Mouse (Mus musculus) spleen, adult 2 months (tissue): ENCODE data around the gene Tmprss2. TPM values are rescaled to one million over a fixed set of nuclear protein-coding genes. Genes with fewer than 3 reads are reported as not detected.

Source experiments
- DNase-seq, 2 experiments: peaks; one replicate each; pipeline versions ENCODE4 v3.0.0 to v3.0.0-alpha.2; 2012 to 2021; ENCODE audit warnings: low spot score in 2 of 2, low read depth in 1 of 2
- H3K27ac ChIP-seq: fragments of 200-500 bp; 2 replicates; pipeline ENCODE4 v1.5.1; 2012; ENCODE audit warnings: low read length, inconsistent platforms; ENCODE audit not compliant: insufficient read depth
- H3K27me3 ChIP-seq: fragments of 200-500 bp; 2 replicates; pipeline ENCODE4 v1.6.1; 2012; ENCODE audit warnings: mild to moderate bottlenecking, moderate library complexity, low read length, inconsistent platforms; ENCODE audit not compliant: control insufficient read depth, insufficient read depth
- H3K36me3 ChIP-seq: fragments of 200-500 bp; 2 replicates; pipeline ENCODE4 v1.6.1; 2012; ENCODE audit warnings: mild to moderate bottlenecking, low read length, inconsistent platforms; ENCODE audit not compliant: control insufficient read depth, insufficient read depth
- H3K4me1 ChIP-seq: fragments of 200-500 bp; 2 replicates; pipeline ENCODE4 v1.6.1; 2011; ENCODE audit warnings: inconsistent platforms; ENCODE audit not compliant: control insufficient read depth, insufficient read depth, insufficient read length
- H3K4me3 ChIP-seq: fragments of 200-500 bp; 2 replicates; pipeline ENCODE4 v1.5.1; 2011; ENCODE audit warnings: mild to moderate bottlenecking, inconsistent platforms; ENCODE audit not compliant: insufficient read depth, insufficient read length; ENCODE audit errors: extremely low read depth
- CTCF ChIP-seq: fragments of 200-500 bp; IDR thresholded peaks from 2 replicates; pipeline ENCODE4 v1.5.1; 2011; ENCODE audit warnings: mild to moderate bottlenecking, inconsistent platforms; ENCODE audit not compliant: insufficient read depth, insufficient read length, insufficient replicate concordance; ENCODE audit errors: extremely low read depth
- POLR2A ChIP-seq: fragments of 200-500 bp; IDR thresholded peaks from 2 replicates; pipeline ENCODE4 v1.6.1; 2011; ENCODE audit warnings: low read depth, low read length, inconsistent platforms
- WGBS: fragments of 180-500 bp; shearing (Covaris S2); methylation state at CpG from one replicate; pipeline ENCODE4 v1.1.7; 2018; 5-methylcytosine and 5-hydroxymethylcytosine counted together
- polyA plus RNA-seq: library from polyadenylated mRNA; depleted of rRNA; stranded (reverse); fragments of >200 nt; gene quantifications from 2 replicates; pipeline ENCODE4 v1.2.3, GENCODE M21; 2012

Tmprss2 gene
- polyA plus RNA-seq, 1 experiment, result 0.12 TPM

GRCm38 (mm10) chr16:97632880-97633484, 22.0 kb upstream of the Tmprss2 start:
- WGBS, result 66% methylated on average over 4 of the region's 4 CpGs
- Histone ChIP-seq H3K4me3 (no peak overlapping the region), H3K27ac (no peak overlapping the region), H3K27me3 (no peaks in the 10 kb centered on the region), H3K36me3 (no peaks in the 10 kb centered on the region), H3K4me1 (no peaks in the 10 kb centered on the region)
- no peak for TF ChIP-seq CTCF
- no peak for TF ChIP-seq POLR2A
- no peak for DNase-seq

GRCm38 (mm10) chr16:97623166-97623565, 12.2 kb upstream of the Tmprss2 start:
- DNase-seq, result no peak
- TF ChIP-seq CTCF (no peak), POLR2A (no peak)
- no peak overlapping the region for H3K27ac ChIP-seq
- no peaks in the 10 kb centered on the region for H3K36me3 ChIP-seq
- WGBS, result 83% methylated on average over 6 of the region's 6 CpGs
- H3K4me1 ChIP-seq, result no peaks in the 10 kb centered on the region
- no peaks in the 10 kb centered on the region for H3K27me3 ChIP-seq
- H3K4me3 ChIP-seq, result no peak overlapping the region

GRCm38 (mm10) chr16:97622383-97622889, 11.4 kb upstream of the Tmprss2 start:
- DNase-seq, result no peak

GRCm38 (mm10) chr16:97618285-97618684, 7.3 kb upstream of the Tmprss2 start:
- no peak for TF ChIP-seq POLR2A
- no peak for TF ChIP-seq CTCF
- Histone ChIP-seq H3K36me3 (no peaks in the 10 kb centered on the region), H3K4me1 (no peaks in the 10 kb centered on the region), H3K27ac (no peak overlapping the region), H3K4me3 (no peak overlapping the region), H3K27me3 (no peaks in the 10 kb centered on the region)
- WGBS, result 65% methylated on average over 2 of the region's 2 CpGs
- no peak for DNase-seq

More at GRCm38 (mm10) chr16:97622383-97622889, 11.4 kb upstream of the Tmprss2 start:
- no peaks in the 10 kb centered on the region for H3K4me1 ChIP-seq
- H3K27ac ChIP-seq, result no peak overlapping the region
- TF ChIP-seq POLR2A, result no peak
- TF ChIP-seq CTCF, result no peak
- H3K36me3 ChIP-seq, result no peaks in the 10 kb centered on the region
- H3K4me3 ChIP-seq, result no peak overlapping the region
- 59% methylated on average over 2 of the region's 2 CpGs for whole genome bisulfite sequencing
- H3K27me3 ChIP-seq, result no peaks in the 10 kb centered on the region

GRCm38 (mm10) chr16:97612009-97612408, 1.0 kb upstream of the Tmprss2 start:
- no peak overlapping the region for H3K27ac ChIP-seq
- no peak for DNase-seq
- H3K36me3 ChIP-seq, result no peaks in the 10 kb centered on the region
- no peak for TF ChIP-seq CTCF
- no peak for TF ChIP-seq POLR2A
- WGBS, result 71% methylated on average over 4 of the region's 4 CpGs
- peaks cover 6% of the 10 kb centered on the region for H3K27me3 ChIP-seq
- H3K4me1 ChIP-seq, result no peaks in the 10 kb centered on the region
- no peak overlapping the region for H3K4me3 ChIP-seq

- no peak for TF ChIP-seq CTCF
- H3K27me3 ChIP-seq, result peaks cover 6% of the 10 kb centered on the region
- no peaks in the 10 kb centered on the region for H3K4me1 ChIP-seq
- 11% methylated on average over 20 of the region's 20 CpGs for WGBS
- no peak overlapping the region for H3K27ac ChIP-seq
- H3K36me3 ChIP-seq, result no peaks in the 10 kb centered on the region
- no peak for DNase-seq
- no peak overlapping the region for H3K4me3 ChIP-seq
Measured at GRCm38 (mm10) chr16:97610246-97610645, 749 bp downstream of the Tmprss2 start.

- TF ChIP-seq CTCF, result no peak
- TF ChIP-seq POLR2A, result no peak
- DNase-seq, result no peak
- no peaks in the 10 kb centered on the region for H3K36me3 ChIP-seq
- H3K4me3 ChIP-seq, result no peak overlapping the region
- H3K4me1 ChIP-seq, result no peaks in the 10 kb centered on the region
- H3K27me3 ChIP-seq, result peaks cover 6% of the 10 kb centered on the region
- 90% methylated on average over 2 of the region's 2 CpGs for WGBS
- H3K27ac ChIP-seq, result no peak overlapping the region; the same call in 1 of the 2 replicates
Measured at GRCm38 (mm10) chr16:97609676-97610075, 1.3 kb downstream of the Tmprss2 start.
